Mouse (Mus musculus) heart, adult 11 months (tissue): ENCODE results near the gene Olfr9.

Source experiments
- DNase-seq: peaks from one replicate; pipeline ENCODE4 v3.0.0; 2022

The Olfr9 gene

DNA sequence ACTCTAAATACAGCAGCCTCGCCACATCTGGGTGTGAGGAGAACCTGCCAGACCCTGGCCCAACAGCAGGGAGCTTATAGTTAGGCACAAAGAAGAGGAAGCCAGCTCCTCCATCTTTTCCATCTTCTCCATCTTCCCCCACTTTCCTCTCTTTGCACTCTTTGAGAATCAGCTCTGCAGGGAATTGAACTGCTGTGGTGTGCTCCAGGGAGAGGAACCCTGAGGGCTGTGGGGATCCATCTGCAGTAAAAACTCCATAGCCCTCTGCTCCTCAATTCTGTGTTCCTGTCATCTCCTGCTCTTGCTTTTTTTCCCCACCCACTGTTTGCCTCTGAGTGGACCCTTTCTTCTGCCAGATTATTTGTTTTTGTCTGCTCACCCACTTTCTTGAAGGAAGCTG is at the start of gene Olfr9:
TSS of gene Olfr9 (plus strand) at position 301 of the 400 bp plus-strand sequence.
- DNase-seq = peak; percentile 34

DNA sequence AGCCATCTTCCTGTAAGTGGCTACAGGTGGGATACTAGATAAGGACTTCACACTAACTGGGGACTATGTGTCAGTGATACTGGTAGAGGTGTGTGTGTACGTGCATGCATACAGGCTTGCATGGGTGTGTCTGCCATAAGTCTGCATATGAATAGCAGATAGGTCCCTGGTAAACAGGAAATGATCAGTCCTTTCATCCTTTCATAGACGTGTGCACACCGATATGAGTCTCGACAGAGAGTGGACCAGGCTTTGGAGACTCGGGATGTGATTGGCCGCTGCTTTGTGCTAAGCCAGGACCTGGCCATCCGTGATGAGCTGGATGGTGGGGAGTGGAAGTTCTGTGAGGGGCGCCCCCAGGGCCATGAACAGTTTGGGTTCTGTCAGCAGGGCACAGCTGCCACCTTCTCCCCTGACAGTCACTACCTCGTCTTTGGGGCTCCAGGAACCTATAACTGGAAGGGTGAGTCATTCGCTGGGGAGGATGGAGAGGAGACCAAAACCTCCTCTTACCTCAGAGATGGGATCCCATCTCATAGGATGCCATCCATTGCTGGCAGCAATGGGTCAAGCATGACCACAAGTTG is 48.7 kb upstream of the Olfr9 start:
- DNase-seq = peak; percentile 86

DNA sequence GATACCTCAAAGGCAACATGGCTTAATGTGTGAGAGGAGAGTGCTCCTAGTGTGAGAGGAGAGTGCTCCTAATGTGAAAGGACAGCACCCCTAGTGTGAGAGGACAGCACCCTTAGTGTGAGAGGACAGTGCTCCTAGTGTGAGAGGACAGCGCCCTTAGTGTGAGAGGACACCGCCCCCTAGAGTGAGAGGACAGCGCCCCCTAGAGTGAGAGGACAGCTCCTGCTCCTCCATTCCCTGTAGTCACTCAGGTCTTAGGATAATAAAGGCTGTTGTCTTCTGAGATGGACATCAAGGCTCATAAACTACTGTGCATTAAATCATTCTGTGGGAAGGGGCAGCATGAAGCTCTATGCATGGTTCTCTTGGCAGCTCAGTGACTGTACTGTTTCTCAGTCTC is 43.6 kb upstream of the Olfr9 start:
- peak; percentile 88 for DNase-seq

DNA sequence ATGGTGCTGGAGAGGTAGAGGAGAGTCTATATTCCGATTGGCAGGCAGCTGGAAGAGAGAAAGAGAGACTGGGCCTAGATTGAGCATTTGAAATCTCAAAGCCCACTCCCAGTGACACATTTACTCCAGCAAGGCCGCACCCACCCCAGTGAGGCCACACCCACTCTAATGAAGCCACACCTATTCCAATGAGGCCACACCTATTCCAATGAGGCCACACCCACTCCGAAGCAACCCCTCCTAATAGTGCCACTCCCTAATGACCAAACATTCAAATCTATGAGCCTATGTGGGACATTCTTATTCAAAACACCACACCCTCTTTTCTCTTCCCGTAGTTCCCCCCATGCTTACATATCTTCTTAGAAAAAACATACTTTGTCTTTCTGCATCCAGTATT is 41.7 kb upstream of the Olfr9 start:
- no peak for DNase-seq

DNA sequence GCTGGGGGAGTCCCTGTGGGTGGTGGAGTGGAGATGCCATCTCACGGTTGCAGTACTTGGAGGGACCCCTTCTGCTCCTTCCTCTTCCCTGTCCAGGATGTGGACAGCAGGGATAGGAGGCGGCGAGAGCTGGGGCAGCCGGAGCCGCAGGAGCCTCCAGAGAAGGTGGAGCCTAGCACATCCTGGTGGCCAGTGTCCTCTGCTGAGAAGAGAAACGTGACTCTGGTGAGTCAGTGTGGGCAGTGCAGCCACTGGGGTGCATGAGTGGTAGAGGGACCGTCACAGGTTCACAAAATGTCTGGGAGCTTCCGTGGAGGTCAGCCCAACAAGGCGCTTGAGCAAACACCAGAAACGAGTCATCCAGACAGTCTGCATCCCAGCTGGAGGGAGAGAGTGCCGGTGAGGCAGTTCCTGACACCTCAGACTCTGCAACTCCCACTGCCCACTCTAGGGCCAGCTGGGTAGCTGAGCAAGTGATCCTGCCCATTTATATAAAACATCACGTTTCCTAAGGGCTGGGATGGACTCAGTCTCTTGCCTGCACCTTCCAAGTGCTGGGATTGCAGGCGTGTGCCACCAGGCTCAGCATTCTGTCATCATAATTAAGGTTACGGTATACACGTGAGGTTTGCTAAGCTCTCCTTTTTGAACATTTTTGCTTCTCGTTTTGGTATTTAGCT is 38.9 kb upstream of the Olfr9 start:
- DNase-seq = peak; percentile 66

DNA sequence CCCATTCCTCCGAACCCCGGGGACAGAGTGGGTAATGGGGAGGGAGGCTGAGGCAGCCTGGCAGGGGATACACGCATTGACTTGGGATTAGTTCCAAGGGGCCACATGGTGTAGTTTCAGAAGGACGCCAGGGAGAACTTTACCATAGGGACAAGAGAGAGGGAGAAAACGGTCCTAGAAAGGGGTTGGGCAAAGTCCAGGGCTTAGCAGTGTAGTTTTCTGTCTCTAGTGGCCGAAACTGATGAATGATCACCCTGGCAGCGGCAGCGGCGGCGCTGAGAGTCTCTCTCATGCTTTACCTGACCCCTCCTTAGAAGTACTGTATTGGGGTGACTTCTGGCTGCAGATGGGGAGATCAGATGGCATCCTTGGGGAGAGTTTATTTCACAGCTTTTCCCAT is 30.9 kb upstream of the Olfr9 start:
- no peak for DNase-seq

DNA sequence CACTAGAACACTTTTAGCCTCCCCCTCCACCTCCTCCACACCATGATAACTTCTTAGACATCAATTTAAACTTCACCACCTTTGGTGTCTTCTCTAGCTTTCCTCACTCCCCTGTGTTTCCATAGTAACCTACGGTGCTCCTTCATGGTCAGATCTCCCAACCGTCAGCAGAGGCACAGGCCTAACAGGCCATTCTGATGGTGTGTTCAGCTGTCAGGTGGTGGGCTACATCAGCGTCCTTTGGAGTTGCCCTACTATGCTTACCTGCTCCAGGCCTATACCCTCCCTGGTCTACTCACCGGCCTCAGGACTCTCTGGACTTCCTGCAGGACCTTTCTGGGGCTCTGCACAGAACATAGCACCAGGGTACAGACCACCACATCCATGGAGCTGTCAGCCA is 29.1 kb upstream of the Olfr9 start:
- no peak for DNase-seq

DNA sequence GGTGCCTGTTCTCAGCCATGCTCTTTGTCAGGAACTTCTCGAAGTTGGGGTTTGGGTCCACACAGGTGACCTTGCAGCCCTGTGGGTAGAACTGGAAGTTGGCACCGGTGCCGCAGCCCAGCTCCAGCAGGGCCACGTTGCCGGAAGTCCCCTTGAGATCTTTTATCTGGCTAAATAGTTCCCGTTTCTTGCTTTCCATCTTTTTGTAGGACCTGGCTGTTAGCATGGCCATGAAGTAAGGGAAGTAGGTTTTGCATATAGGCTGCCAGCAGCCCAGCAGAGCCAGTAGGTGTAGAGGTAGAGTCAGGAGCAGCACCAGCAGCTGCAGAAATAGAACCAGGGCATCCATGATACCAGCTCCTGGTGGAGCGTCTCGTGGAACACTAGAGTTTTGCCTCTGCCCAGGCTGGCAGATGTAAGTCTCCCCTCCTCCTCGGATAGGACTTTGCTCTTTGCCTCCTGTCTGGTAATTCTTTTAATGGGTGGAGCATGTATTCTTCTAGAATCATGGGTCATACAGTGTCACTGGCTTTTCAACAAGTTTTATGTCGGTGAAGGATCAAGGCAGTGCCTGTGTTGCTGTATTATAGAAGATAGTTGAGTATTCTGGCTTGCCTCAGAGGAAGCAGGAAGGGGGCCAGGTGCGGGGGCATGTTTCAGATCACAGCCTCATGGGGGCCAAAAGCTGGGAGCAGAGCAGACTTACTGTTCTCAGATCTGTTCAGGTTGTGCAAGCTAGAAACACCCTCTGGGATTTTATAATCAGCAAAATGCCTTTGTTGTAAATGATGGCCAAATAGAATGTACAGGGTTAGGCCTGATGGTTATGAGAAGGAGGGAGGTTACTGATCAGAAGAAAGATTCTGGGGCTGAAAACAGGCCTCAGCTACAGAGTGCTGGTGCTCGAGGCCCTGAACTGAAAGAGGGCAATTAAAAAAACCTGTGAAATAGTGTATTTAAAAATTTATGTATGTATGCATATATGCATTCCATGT is 28.3 kb upstream of the Olfr9 start, which contains the start of gene Mettl7b:
TSS of gene Mettl7b (minus strand) at position 399 of the 995 bp plus-strand sequence.
- DNase-seq = peak; percentile 80

DNA sequence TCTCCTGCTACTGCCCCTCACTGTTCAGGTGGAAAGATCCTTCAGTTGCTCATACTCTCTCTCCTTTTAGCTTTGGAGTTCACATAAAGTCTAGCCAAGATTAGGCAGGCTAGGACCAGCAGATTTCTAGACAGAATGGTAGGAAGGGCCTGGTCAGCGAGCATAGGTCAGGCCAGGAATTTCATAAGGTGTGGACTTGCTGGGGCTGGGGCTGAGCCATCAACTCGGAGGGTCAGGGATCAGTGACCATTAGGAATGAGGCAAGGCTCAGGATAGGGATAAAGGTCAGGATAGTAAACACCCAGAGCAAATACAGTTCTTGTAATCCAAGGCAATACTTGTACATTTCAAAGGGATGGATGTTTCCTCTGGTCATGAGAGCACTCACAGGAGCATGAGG is 24.3 kb upstream of the Olfr9 start:
- peak; percentile 41 for DNase-seq

DNA sequence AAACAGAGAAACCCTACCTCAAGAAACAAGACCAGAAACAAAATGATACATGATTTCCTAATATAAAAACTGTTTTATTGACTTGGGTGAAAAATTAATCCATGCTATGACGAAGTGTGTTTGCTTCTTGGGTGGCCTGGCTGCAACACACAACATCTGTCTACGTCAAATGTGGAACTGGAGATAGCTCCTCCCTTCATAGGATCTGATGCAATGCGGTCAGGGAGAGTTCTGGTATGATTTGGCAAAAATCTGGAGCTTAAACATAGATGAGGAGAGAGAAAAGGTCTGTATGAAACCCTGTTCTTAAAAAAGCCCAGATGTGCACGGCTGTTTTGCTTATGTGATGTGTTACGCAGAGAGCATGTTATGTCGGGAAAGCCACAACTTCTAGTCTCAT is 23.4 kb upstream of the Olfr9 start:
- DNase-seq = peak; percentile 39

DNA sequence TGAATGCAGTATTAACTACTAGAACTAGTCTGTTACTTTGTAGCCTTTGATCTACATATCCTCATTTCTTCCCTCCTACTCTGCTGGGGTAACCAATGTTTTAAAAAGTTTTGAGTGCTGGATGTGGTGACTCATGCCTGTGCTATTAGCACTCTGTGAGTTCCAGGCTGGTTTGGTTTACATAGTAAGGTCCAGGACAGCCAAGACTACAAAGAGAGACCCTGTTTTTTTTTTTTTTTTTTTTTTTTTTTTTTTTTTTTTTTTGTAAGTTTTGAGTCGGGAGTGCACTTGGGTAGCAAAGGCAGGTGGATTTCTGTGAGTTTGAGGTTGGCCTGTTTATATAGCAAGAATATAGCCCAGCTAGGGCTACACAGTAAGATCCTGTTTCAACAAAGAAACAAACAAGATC is 20.9 kb upstream of the Olfr9 start:
- DNase-seq = no peak

DNA sequence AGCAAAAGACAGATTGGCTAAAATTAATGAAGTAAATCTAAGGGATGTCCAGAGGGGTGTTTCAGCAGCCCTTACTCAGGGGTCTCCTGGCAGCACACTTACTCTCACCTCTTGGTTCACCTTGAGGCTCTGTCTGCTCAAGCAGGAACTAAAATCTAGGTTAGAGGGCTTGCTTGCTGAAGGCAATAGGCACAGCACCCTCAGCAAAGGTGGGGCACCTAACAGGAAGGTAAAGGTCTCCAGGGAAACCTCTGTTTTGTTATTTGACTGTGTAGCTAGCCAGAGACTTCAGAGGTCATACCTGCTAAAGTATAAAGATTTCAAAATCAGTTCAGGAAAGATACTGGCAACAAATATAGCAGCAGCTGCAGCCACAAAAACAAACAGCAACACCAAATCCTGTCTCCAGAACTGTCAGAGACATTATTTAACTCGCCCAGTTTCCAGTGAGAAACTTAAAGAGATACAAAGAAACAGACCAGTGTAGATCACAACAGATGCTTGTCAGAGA is 18.4 kb upstream of the Olfr9 start:
- DNase-seq = peak; percentile 34

DNA sequence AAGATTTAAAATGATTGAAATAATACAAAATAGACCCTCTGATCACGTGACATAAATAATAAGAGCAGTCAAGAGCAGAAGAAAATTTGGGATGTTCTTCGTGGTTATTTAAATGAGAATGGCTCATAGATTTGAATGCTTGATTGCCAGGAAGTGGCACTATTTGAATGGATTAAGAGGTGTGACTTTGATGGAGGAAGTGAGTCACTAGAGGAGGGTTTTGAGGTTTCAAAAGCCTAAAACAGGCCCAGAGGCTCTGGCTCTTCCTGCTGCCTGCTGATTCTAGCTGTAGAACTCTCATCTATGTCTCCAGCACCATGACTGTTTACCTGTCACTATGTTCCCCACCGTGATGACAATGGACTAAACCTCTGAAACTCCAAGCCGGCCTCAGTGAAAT is 16.4 kb upstream of the Olfr9 start:
- peak; percentile 7 for DNase-seq

DNA sequence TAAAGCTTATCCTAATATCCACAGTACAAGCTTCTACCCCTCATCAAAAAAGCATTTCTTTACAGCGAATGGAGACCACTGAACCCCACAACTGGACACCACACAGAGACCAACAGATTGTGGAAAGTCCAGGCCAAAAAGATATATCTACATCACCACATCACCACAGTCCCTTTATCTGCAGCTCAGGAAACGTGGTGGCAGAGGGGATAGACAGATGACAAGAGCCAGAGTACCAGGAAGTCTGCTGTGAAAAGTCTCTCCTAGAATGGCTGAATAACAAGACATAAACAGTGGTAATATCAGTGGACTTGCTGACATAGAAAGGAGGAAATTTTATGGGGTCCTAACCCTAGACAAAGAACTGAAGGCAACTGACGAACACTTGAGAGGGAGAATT is 12.8 kb upstream of the Olfr9 start:
- DNase-seq = peak; percentile 60

DNA sequence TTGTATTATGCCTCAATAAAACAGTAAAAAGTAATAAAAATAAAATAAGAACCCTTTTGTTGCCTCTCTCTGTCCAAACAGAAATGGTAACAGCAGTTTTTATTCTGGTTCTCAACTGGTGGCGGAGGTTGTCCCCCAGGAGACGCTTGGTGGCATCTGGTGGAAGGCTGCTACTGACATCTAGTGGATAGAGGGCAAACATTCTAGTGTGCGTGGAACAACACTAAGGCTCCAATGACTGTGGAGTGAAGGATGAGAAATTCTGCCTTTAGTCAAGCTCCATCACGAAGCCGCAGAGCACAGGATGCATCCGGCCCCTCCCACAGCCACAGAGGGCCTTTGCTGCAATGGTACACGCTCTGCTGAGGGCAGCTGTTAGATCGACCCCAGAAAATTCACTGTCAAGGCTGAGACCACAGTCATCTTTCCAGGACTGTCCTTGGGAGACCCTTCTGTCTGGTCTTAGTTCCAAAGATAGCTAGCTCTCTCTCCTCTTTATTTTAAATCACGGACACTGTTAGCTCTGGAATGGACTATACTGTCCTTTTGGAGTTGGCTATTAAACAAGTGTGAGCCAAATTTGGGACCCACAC is 11.6 kb upstream of the Olfr9 start:
- DNase-seq = peak; percentile 92

DNA sequence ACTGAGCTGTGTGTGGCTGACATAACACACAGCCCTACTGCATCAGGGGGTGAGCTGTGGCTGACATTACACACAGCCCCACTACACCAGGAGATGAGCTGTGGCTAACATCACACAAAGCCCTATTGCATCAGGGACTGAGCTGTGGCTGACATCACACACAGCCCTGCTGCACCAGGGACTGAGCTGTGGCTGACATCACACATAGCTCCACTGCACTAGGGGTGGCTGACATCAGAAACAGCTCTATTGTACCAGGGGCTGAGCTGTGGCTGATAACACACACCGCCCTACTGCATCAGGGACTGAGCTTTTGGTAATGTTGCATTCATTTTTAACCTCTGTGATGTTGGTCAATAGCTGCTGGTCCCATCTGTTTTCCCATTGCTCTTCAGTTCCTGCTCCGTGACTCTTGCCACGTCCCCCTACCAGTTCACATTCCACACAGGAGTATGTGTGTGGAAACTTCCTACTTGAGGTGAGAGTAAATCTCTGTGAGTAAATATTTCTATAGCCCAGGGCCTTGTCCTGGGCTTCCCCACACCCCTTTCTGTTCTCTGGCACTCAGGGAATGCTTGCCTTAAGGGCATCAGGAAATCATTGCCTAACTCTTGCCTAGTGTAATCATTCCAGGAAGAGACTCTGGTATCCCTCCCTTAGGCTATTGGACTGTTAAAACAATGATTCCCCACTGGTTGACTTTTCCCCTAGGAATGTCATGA is 8.4 kb upstream of the Olfr9 start:
- DNase-seq = peak; percentile 63

DNA sequence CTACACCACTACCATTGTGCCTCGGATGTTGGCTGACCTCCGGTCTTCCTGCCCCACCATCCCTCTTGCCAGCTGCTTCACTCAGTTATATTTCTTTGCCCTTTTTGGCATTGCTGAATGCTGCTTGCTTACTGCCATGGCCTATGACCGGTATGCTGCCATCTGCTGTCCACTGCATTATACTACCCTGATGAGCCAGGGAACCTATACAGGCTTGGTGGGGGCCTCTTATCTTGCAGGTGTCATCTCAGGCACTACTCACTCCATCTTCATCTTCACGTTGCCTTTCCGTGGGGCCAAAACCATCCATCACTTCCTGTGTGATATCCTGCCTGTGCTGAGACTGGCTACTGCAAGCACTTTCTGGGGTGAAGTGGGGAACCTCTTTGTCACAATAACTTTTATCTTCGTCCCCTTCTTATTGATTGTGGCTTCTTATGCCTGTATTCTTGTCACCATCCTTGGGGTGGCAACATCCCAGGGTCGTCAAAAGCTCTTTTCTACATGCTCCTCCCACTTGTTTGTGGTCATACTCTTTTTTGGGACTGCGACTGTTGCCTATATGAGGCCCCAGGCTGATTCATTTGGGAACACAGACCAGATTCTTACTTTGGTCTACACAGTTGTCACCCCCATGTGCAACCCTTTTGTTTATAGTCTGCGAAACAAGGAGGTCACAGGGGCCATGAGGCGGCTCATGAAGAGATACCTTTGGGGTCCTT is 1.1 kb downstream of the Olfr9 start:
- DNase-seq = peak; percentile 65

DNA sequence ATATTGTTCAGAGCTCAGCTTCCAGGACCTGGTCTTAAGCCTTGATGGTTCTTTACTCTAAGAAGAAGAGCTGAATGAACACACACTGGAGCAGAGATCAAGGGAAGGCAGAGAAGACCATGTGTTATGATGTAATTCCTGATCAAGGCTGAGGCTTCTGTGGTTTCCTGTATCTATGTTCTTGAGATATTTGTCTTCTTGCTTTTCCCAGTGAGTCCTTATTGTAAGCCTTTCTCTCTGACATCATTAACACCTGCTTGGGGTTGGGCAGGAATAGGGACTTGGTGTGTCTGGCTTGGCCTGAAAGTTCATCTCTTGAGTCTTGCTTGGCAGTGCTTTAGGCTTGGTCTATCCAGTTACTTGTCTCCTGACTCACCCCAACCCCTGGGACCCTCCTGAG is 1.8 kb downstream of the Olfr9 start:
- peak; percentile 33 for DNase-seq

DNA sequence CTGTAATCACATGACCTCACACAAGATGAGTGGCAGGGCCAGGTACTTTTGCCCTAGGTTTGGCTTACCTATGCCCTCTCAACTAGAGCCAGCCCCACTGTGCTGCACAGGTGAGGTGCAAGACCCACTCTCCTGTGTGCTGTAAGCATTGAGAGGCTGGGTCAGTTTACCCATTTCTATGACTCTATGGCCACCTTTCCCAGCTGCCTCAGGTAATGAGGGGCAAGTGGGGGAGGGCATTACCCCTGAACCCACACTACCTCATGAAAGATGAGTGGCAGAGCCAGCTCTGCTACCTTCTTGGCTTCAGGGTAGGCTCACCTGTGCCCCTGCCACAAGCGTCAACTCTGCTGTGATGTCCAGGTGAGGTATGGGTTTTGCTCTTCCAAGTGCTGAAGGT is 6.6 kb downstream of the Olfr9 start:
- peak; percentile 70 for DNase-seq

DNA sequence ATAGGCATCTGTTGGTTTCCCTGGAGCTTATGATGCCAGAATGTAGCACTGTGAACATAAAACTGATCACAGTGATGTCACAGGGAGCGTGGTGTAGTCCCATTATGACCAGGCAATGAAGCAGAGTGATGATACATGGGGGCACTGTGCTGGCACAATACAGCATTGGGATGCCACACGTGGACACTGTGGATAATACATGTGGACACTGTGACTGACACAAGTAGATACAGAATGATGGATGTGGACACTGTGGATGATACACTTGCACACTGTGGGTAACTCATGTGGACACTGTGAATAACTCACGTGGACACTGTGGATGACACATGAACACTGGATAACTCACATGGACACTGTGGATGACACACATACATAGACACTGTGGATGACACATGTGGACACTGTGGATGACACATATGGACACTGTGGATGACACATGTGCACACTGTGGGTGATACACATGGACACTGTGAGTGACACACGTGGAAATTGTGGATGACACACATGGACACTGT is 7.4 kb downstream of the Olfr9 start:
- peak; percentile 63 for DNase-seq
